Mouse (Mus musculus) lung, embryonic 14.5 days (tissue): ENCODE data around the gene Rab24. TPM values are rescaled to one million over a fixed set of nuclear protein-coding genes. Genes with fewer than 3 reads are reported as not detected.
A peak's percentile ranks its signal among the peaks of the same experiment; 100 is the strongest.

Experiments used
- ATAC-seq: fragments of 200-750 bp; cut with Nextera tagmentation; 2 replicates; pipeline ENCODE4 v1.8.0; 2017; ENCODE audit warnings: mild to moderate bottlenecking, moderate TSS enrichment, moderate library complexity; ENCODE audit not compliant: insufficient read depth
- DNase-seq: peaks from one replicate; pipeline ENCODE4 v3.0.0-alpha.2; 2015
- H3K27ac ChIP-seq: fragments of 300-500 bp; sonication (generic); 2 replicates; pipeline ENCODE4 v1.5.1; 2014; ENCODE audit warnings: low read depth, mild to moderate bottlenecking, moderate library complexity
- H3K27me3 ChIP-seq: fragments of 300-500 bp; sonication (generic); 2 replicates; pipeline ENCODE4 v1.6.1; 2014; ENCODE audit warnings: low read length, control low read depth; ENCODE audit not compliant: insufficient read depth
- H3K36me3 ChIP-seq: fragments of 300-500 bp; sonication (generic); 2 replicates; pipeline ENCODE4 v1.6.1; 2014; ENCODE audit warnings: control low read depth; ENCODE audit not compliant: insufficient read depth
- H3K4me1 ChIP-seq: fragments of 300-500 bp; sonication (generic); 2 replicates; pipeline ENCODE4 v1.6.1; 2014; ENCODE audit warnings: antibody characterized with exemption, control low read depth; ENCODE audit not compliant: insufficient read depth
- H3K4me2 ChIP-seq: fragments of 300-500 bp; sonication (generic); 2 replicates; pipeline ENCODE4 v1.6.1; 2014; ENCODE audit warnings: mild to moderate bottlenecking
- H3K4me3 ChIP-seq: fragments of 300-500 bp; sonication (generic); 2 replicates; pipeline ENCODE4 v1.5.1; 2014; ENCODE audit warnings: low read depth, low read length
- H3K9ac ChIP-seq: fragments of 300-500 bp; sonication (generic); 2 replicates; pipeline ENCODE4 v1.6.1; 2014
- H3K9me3 ChIP-seq: fragments of 300-500 bp; sonication (generic); 2 replicates; pipeline ENCODE4 v1.6.1; 2016; ENCODE audit warnings: low read depth, low read length, control low read depth
- CTCF ChIP-seq: IDR thresholded peaks from 2 replicates; pipeline ENCODE4 v1.5.1; 2016; ENCODE audit warnings: antibody characterized with exemption, low read depth
- WGBS: fragments of 180-500 bp; shearing (Covaris S2); extraction: QIAGEN DNeasy Blood & Tissue Kit; methylation state at CpG from one replicate; pipeline ENCODE4 v1.1.7; 2014; 5-methylcytosine and 5-hydroxymethylcytosine counted together
- polyA plus RNA-seq: library from polyadenylated mRNA; unstranded; fragments of >200 nt; fragmentation: Nextera tagmentation; extraction: Ambion mirVana; gene quantifications from 2 replicates; pipeline ENCODE4 v1.2.1, GENCODE M21; 2014

Gene Rab24
- polyA plus RNA-seq, 1 experiment from 2014 or later, result 80.9 TPM

DNA sequence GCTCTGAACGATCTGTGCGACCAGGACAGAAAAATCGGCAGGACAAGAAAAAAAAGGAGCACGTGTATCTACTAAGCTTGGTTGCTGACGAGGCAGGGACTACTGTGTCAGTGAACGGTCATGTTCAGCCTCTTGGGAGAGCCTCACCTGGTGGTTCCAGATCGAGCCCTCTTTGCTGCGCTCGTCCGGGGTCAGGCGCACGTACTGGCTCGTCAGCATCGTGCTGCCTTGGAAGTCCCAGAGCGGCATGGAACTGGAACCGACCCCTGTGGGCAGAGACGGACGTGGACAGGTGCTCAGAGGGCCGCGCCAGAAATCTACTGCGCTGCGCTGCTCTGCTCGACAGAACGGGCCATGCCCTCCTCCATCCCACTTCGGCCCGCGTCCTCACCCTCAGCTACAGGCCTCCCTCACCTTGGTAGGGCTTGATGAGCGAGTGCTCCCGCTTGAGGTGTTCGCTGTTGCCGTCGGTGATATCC, 40.3 kb upstream of the Rab24 start:
- WGBS, result under 1% methylated on average over 32 of the region's 32 CpGs
- Histone ChIP-seq H3K4me1 (peaks cover 6% of the 10 kb centered on the region), H3K4me2 (peak overlapping the region; percentile 84), H3K36me3 (peaks cover 39% of the 10 kb centered on the region; the same call in 1 of the 2 replicates), H3K9me3 (no peaks in the 10 kb centered on the region), H3K4me3 (peak overlapping the region; percentile 99), H3K27me3 (no peaks in the 10 kb centered on the region), H3K27ac (peak overlapping the region; percentile 96), H3K9ac (peak overlapping the region; percentile 95)
- peak; percentile 19 for DNase-seq
- peak; percentile 33 for ATAC-seq
- no peak for TF ChIP-seq CTCF

DNA sequence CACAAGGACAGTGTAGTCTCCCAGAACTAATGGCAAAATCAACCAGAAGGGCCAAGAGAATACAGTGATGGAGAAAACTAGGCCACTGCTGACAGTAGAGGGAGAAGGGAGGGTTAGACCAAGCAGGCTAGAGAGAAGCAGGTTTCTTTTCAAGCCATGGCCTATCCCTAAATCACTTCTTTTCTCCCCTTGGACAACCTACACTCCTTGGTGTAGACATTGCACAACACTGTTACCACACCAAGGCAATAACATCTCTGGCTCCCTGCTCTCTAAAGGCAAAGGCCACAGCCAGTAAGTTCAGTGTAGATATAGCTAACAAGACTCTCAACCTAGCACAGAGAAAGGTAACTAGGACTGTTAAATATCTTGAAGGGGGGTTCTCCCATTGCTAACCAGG, 39.4 kb upstream of the Rab24 start:
- no peaks in the 10 kb centered on the region for H3K9me3 ChIP-seq
- no peak for TF ChIP-seq CTCF
- H3K27ac ChIP-seq, result no peak overlapping the region
- no peak for ATAC-seq
- peak overlapping the region; percentile 95 for H3K9ac ChIP-seq
- peak overlapping the region; percentile 84 for H3K4me2 ChIP-seq
- peaks cover 47% of the 10 kb centered on the region; the same call in 1 of the 2 replicates for H3K36me3 ChIP-seq
- DNase-seq, result no peak
- peaks cover 6% of the 10 kb centered on the region for H3K4me1 ChIP-seq
- H3K4me3 ChIP-seq, result peak overlapping the region; percentile 99
- H3K27me3 ChIP-seq, result no peaks in the 10 kb centered on the region

DNA sequence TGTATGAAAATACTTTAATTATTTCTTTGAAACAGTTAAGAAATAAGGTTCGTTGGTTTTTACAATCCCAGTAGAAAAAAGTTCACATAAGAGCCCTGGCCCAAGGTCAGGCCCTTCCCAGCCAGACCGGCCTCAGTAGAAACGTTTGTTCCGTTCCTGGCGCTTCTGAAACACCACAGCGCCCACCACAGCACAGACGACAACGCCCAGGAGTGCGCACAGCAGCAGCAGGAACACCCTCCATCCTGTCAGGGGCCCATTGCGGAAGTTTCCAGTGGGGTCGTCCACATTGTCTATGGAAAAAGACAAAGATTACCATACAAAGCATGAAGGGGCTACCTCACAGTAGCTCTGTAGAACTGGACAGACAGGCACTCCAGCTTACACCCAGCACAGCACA, 25.0 kb upstream of the Rab24 start:
- Histone ChIP-seq H3K27me3 (no peaks in the 10 kb centered on the region), H3K9ac (no peak overlapping the region), H3K4me2 (no peak overlapping the region), H3K36me3 (peaks cover 77% of the 10 kb centered on the region), H3K4me1 (no peaks in the 10 kb centered on the region), H3K9me3 (no peaks in the 10 kb centered on the region), H3K27ac (no peak overlapping the region), H3K4me3 (no peak overlapping the region)
- no peak for TF ChIP-seq CTCF
- 73% methylated on average over 11 of the region's 11 CpGs for WGBS
- no peak for ATAC-seq
- peak; percentile 17 for DNase-seq

DNA sequence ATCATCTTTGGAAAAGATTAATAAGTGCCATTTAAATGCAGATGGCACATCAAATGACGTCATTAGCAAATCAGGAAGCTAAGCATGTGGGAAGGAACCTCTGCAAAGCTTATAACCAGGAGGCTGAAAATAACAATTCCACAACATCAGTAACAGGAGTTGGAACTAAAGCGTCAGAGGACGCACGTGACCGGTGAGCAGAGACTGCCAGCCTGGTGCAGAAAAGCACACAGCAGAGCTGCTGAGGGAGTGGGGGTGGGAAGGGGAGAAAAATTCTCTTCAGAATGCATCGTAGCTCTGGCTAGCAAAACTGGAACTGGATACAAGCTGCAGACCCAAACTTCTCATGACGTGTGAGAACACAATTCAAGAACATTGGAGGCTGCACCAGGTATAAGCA, 22.5 kb upstream of the Rab24 start:
- no peaks in the 10 kb centered on the region for H3K4me1 ChIP-seq
- DNase-seq, result no peak
- H3K27ac ChIP-seq, result no peak overlapping the region
- no peak overlapping the region for H3K4me2 ChIP-seq
- WGBS, result 88% methylated on average over 7 of the region's 7 CpGs
- no peaks in the 10 kb centered on the region for H3K27me3 ChIP-seq
- no peak overlapping the region for H3K4me3 ChIP-seq
- TF ChIP-seq CTCF, result no peak
- H3K9me3 ChIP-seq, result no peaks in the 10 kb centered on the region
- H3K36me3 ChIP-seq, result peaks cover 55% of the 10 kb centered on the region
- no peak for ATAC-seq
- no peak overlapping the region for H3K9ac ChIP-seq

DNA sequence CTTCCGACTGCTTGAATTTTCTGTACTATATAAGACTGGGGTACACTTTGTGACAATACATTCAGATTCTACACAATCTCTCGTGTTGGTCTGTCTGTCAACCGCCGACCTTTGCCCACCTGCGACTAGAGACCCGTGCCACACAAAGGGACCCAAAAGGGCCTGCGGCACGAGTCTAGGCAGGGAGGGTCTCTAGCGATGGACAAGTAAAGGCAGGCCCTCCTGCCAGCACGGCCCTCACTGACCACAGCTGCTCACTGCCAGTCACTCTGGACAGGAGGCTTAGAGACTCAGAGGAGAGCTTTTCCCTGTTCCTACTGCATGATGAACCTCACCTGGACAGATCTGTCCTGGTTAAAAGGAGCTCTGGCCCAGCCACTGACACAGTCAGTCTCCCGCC, 20.7 kb upstream of the Rab24 start:
- no peaks in the 10 kb centered on the region for H3K4me1 ChIP-seq
- no peaks in the 10 kb centered on the region for H3K9me3 ChIP-seq
- no peak for TF ChIP-seq CTCF
- ATAC-seq (0 out of 2 replicates have a peak, but pooled peaks have one; percentile 35), DNase-seq (no peak)
- peaks cover 37% of the 10 kb centered on the region for H3K36me3 ChIP-seq
- H3K9ac ChIP-seq, result no peak overlapping the region
- no peaks in the 10 kb centered on the region for H3K27me3 ChIP-seq
- 32% methylated on average over 11 of the region's 11 CpGs for WGBS
- H3K4me2 ChIP-seq, result no peak overlapping the region
- H3K4me3 ChIP-seq, result no peak overlapping the region
- H3K27ac ChIP-seq, result no peak overlapping the region

DNA sequence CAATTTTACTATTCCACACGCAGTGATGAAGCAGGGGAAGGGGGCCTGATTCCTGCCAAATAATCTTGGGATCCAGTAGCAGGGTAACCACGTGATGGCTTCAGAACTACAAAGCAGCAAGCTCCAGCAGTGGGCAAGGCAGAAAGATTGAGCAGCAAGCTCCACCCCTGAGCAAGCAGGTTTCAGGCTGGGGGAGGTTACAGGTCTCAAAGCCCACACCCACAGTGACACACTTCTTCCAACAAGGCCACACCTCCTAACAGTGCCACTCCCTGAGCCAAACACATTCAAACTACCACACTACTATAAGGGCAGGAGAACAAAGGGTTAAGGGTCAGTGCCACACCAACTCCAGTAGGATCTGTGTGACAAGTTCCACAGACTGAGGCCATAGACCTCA, 17.5 kb upstream of the Rab24 start:
- DNase-seq (no peak), ATAC-seq (no peak)
- no peak overlapping the region for H3K4me3 ChIP-seq
- no peak for TF ChIP-seq CTCF
- H3K4me1 ChIP-seq, result no peaks in the 10 kb centered on the region
- H3K9me3 ChIP-seq, result no peaks in the 10 kb centered on the region
- WGBS, result 34% methylated on average over 2 of the region's 2 CpGs
- no peak overlapping the region for H3K27ac ChIP-seq
- no peak overlapping the region for H3K4me2 ChIP-seq
- H3K9ac ChIP-seq, result no peak overlapping the region
- H3K36me3 ChIP-seq, result peaks cover 5% of the 10 kb centered on the region
- H3K27me3 ChIP-seq, result no peaks in the 10 kb centered on the region

DNA sequence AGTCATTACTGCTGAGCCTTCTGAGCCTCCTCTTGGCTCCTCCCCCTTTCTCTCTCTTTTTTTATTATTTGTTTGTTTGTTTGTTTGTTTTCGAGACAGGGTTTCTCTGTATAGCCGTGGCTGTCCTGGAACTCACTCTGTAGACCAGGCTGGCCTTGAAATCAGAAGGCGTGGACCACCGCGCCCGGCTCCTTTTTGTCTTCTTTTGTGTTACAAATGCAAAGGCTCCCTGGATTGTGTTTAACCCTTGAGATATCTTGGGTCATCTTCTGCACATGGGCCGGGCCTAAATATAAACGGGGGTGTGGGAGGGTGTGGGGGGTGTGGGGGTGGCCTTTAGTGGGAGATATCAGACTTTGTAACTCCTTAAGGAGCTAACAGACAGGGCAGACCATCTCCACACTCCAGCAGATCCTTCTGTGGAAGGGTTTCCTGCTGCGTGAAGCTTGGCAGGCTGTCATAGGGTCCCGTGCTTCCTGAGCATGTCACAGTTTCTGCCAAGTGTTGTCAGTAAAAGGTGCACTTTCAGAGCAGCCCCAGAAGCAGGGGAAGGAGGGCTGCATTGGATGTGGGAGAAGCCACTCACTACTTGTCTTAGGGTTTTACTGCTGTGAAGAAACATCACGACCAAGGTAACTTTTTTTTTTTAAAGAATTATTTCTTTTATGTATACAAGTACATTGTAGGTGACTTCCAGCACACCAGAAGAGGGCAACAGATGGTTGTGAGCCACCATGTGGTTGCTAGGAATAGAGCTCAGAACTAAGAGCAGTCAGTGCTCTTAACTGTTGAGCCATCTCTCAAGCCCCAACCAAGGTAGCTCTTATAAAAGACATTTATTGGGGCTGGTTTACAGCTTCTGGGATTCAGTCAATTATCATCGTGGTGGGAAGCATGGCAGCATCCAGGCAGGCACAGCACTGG, 16.6 kb upstream of the Rab24 start:
- Histone ChIP-seq H3K4me1 (no peaks in the 10 kb centered on the region), H3K4me2 (no peak overlapping the region), H3K27me3 (no peaks in the 10 kb centered on the region), H3K4me3 (no peak overlapping the region), H3K9me3 (no peaks in the 10 kb centered on the region), H3K9ac (no peak overlapping the region), H3K36me3 (no peaks in the 10 kb centered on the region), H3K27ac (no peak overlapping the region)
- DNase-seq, result no peak
- no peak for TF ChIP-seq CTCF
- 62% methylated on average over 12 of the region's 12 CpGs for WGBS
- ATAC-seq, result no peak
